Mouse (Mus musculus): ENCODE measurements around the gene Tas2r118.

Gene Tas2r118

DNA sequence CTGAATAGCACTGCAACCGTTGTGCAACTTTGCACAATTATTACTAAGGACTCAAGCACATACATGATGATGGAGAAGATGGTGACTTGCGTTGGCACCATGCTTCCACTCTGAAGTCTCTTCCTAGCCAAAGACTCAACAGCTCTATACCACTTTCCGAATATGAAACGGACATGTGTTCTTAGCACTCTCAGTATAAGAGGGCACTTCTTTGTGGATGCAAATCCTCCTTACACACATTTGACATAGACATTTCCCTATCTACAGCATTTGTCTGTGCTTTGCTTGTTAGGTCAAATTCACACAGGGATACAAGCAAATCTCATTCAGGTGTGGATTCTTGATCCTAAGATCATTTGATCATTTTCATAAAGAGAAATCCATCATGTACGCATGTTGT, at the start of gene Tas2r118:
Gene Tas2r118, minus strand, starts transcription at position 101 of the 400 bp plus-strand sequence.
- in situ Hi-C loops (cut with MboI, MseI) = no loop called here

GRCm38 (mm10) chr6:24018320-24018719, 48.5 kb upstream of the Tas2r118 start:
- in situ Hi-C loops (cut with MboI, MseI) = no loop called here

DNA sequence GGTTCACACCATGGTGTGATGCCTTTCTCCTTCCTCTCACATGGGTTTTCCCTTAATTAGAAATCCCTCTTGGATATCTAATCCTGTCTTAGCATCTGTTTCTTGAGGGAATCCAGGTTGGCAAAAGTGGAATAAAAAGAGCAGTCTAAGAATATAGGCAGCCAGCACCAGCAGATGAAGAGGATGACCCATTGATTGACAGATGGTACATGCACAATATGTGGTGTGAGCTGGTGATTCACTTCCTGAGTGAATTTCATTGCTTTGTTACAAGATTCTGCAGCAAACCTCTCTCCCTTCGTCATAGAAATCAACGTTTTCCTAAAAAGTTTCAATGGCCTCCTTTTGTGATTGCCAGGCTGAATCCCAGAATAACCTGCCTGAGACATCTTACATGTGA, 23.4 kb upstream of the Tas2r118 start:
- in situ Hi-C loops (cut with MboI, MseI) = no loop called here

DNA sequence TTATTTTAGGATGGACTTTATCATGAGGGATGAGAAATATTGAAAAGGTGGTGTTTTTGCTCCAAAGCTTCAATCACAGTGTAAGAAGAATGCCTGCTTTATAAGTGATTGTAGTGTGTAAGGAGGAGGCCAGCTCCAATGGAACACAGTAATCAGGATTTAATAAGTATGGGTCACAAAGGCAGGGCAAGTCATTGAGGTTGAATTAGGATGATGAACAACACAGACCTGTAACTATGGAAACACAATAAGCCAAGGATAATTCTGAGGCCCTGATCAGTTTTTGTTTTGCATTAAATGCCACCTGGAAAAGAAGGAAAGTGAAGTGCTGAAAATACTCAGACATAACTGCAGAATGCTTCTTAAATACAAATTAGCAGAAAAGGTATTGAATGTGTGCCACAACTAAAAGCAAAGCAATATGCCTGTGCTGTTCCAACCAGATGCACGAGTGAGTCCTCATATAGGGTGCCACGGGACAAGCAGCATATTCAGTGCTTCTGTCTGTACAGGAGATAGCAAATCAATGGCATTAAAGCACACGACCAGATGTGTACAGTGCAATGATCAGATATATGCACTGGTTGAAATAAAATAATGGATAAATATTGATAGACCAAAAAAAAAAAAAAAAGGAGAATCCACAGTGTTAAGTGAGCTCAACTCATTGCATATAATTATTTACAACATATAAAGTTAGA, 21.0 kb upstream of the Tas2r118 start:
- in situ Hi-C loops (cut with MboI, MseI) = no loop called here

DNA sequence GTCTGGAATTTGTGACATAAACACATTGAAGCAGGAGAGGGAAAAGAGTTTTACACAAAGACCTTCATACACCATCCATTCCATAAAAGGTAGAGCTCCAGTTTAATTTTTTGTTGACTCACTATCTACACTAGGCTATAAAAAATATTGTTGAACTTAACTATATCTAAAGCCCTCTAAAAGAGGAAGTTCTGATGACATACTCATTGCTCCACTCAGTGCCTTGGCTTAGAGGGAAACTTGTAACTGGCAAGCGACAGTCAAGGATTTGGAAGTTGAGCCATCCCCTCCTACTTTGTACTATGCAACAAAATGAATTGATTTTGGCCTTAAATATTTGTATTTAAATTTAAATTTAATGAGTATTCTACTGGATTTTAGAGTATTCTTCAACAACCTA, 16.4 kb upstream of the Tas2r118 start:
- in situ Hi-C loops (cut with MboI, MseI) = no loop called here

DNA sequence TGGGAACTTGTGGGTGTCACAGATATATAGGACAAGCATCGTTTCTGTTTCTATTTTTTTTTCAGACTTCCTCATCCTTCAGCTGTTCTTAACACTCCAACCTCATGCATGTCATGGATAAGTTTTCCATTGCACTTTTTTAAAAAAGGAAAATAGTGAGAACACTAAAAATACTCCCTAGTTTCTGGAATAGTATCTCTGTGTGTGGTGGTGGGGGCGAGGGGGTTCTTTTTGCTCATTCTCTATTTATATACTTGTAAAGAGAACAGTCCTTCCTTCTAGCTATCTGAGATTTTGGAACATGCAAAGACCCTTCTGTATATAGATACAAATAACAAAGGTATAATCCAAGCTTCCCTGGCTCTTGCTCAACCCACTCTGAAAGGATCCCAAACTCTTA, 2.9 kb downstream of the Tas2r118 start:
- in situ Hi-C loops (cut with MboI, MseI) = no loop called here

DNA sequence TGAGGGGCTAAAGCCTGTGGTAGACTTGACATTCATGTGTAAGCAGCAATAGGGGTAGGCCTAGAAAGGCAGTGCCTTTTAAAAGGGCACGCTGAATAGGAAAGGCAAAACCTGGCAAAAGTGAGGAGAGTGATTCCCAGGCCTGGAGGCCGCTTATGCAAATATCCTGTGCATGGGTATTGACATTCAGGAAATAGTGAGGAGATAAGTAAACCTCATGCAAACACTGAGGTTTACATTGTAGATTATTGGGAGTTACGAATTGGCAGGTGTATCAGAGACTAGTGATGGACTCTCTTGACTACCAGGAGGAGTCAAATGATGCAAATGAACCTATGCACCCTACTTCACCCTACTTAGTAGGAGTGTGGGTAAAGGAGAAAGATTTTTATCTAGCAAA, 3.9 kb downstream of the Tas2r118 start:
- in situ Hi-C loops (cut with MboI, MseI) = no loop called here

GRCm38 (mm10) chr6:23963741-23964140, 6.1 kb downstream of the Tas2r118 start:
- in situ Hi-C loops (cut with MboI, MseI) = no loop called here

- in situ Hi-C loops (cut with MboI, MseI) = no loop called here
Measured at GRCm38 (mm10) chr6:23940776-23941175, 29.1 kb downstream of the Tas2r118 start.

DNA sequence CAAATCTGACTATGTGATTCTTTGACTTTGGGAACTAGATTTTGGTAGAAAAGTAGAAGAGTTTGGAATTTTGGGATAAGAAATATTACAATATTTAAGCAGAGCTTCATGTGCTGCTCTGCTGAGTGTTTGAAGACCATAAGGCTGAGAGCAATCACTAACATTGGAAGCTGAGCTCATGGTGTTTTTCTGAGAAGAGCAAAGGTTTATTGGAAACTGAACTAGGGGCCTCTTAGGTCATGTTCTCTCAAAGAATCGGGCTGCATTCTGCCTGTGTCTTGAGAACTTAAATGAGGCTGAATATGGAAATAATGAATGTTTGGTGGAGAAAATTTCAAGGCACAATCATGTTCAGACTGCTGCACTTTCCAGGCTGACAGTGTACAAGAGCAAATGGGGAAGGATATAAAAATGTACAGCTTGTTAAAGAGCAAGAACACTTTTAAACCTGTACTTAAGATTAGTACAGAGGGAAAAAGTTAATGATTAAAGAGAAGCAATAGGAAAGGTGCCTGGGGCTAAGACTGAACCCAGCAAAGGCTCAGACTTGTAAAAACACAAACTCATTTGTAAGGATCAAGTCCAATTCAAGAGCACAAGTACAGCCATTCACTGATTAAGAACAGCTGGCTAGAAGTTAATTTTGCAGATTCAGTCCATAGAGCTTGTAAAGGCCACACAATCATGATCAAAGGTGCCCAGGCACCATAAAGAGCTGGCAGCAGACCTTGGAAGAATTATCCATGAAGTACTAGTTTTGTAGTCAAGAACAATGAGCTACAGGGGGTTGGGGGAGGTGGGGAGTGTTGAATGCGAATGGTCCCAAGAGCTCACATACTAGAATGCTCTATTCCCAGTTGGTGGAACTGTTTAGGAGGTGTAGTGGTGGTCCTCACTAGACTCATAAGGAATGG, 31.0 kb downstream of the Tas2r118 start:
- in situ Hi-C loops (cut with MboI, MseI) = no loop called here

GRCm38 (mm10) chr6:23936414-23936813, 33.4 kb downstream of the Tas2r118 start:
- in situ Hi-C loops (cut with MboI, MseI) = no loop called here

- in situ Hi-C loops (cut with MboI, MseI) = no loop called here
Measured at GRCm38 (mm10) chr6:23923806-23924205, 46.1 kb downstream of the Tas2r118 start.
